Mouse (Mus musculus) small intestine, adult 2 months (tissue): ENCODE measurements around the gene Atxn1l.

Source experiments
- CTCF ChIP-seq: fragments of 200-500 bp; IDR thresholded peaks from 2 replicates; pipeline ENCODE4 v1.5.1; 2012; ENCODE audit warnings: low read depth, mild to moderate bottlenecking, control low read depth, inconsistent platforms, low read length, moderate library complexity, mixed read lengths; ENCODE audit not compliant: insufficient replicate concordance, insufficient read length; ENCODE audit errors: extremely low read depth
- POLR2A ChIP-seq: fragments of 200-500 bp; IDR thresholded peaks from 2 replicates; pipeline ENCODE4 v1.6.1; 2012; ENCODE audit warnings: low read depth, mild to moderate bottlenecking, control low read depth, inconsistent platforms, low read length, moderate library complexity

DNA sequence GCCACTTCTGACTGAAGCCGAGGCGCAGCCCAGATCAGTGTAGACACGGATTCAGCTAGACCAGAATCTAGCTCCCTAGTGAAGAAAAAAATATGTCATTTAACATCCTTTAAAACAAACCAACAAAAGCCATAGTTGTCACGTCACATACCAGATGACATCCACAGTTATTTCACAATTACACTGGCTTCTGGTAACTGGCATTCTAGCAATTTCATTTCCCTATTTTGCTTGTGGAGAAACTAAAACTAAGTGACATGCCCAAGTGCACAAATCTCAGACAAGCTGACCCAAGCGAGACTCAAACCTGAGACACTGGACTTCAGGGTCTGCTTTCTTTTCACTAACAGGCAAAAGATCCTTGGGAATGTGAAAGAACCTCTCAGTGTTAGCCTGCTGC is 55.4 kb downstream of the Atxn1l start:
- no peak for TF ChIP-seq POLR2A
- no peak for TF ChIP-seq CTCF
